Mouse (Mus musculus) kidney, adult 2 months (tissue): Measurements from ENCODE around the gene Drc7. TPM values are rescaled to one million over a fixed set of nuclear protein-coding genes. Genes with fewer than 3 reads are reported as not detected.
"Not testable (repeated sequence)": the region's sequence is repeated elsewhere in the genome, so short reads cannot be mapped to it uniquely, and the experiment has no call there.

ENCODE experiments used
- DNase-seq: peaks from one replicate; pipeline ENCODE4 v3.0.0; 2021
- H3K27ac ChIP-seq: fragments of 200-500 bp; 2 replicates; pipeline ENCODE4 v1.5.1; 2012; ENCODE audit warnings: low read depth, low read length, control low read depth, inconsistent platforms; ENCODE audit not compliant: insufficient read depth
- H3K27me3 ChIP-seq: fragments of 200-500 bp; replicated peaks from 2 replicates; pipeline ENCODE4 v1.6.1; 2012; ENCODE audit warnings: mild to moderate bottlenecking, moderate library complexity, low read length, inconsistent platforms; ENCODE audit not compliant: control insufficient read depth, insufficient read depth
- H3K36me3 ChIP-seq: fragments of 200-500 bp; 2 replicates; pipeline ENCODE4 v1.6.1; 2012; ENCODE audit warnings: mild to moderate bottlenecking, moderate library complexity, low read length, inconsistent platforms; ENCODE audit not compliant: control insufficient read depth, insufficient read depth
- H3K4me1 ChIP-seq: fragments of 200-500 bp; 2 replicates; pipeline ENCODE4 v1.6.1; 2011; ENCODE audit warnings: low read length; ENCODE audit not compliant: control insufficient read depth, insufficient read depth
- H3K4me3 ChIP-seq: fragments of 200-500 bp; 2 replicates; pipeline ENCODE4 v1.5.1; 2011; ENCODE audit warnings: mild to moderate bottlenecking, low read depth, low read length, control low read depth; ENCODE audit not compliant: insufficient read depth
- CTCF ChIP-seq: fragments of 200-500 bp; conservative IDR thresholded peaks from 2 replicates; pipeline ENCODE4 v1.5.1; 2011; ENCODE audit warnings: low read depth, mild to moderate bottlenecking, control low read depth, low read length, moderate library complexity, mixed read lengths; ENCODE audit not compliant: insufficient read depth, insufficient read length
- POLR2A ChIP-seq: fragments of 200-500 bp; IDR thresholded peaks from one replicate; pipeline ENCODE4 v1.6.1; 2011; ENCODE audit warnings: low read depth, low read length, control low read depth
- WGBS: fragments of 180-500 bp; shearing (Covaris S2); methylation state at CpG from one replicate; pipeline ENCODE4 v1.1.7; 2018; 5-methylcytosine and 5-hydroxymethylcytosine counted together
- polyA plus RNA-seq: library from polyadenylated mRNA; depleted of rRNA; stranded (reverse); fragments of >200 nt; gene quantifications from 2 replicates; pipeline ENCODE4 v1.2.3, GENCODE M21; 2012

Drc7 gene
- polyA plus RNA-seq, 1 experiment = 0.05 TPM

GRCm38 (mm10) chr8:95020821-95021220, 34.1 kb upstream of the Drc7 start:
- no peaks in the 10 kb centered on the region for H3K4me1 ChIP-seq
- WGBS = 65% methylated on average over 10 of the region's 10 CpGs
- no peaks in the 10 kb centered on the region for H3K36me3 ChIP-seq
- H3K4me3 ChIP-seq = peak overlapping the region; percentile 43; the same call in 1 of the 2 replicates
- no peak for DNase-seq
- H3K27me3 ChIP-seq = no peaks in the 10 kb centered on the region
- peak overlapping the region; percentile 32; the same call in 1 of the 2 replicates for H3K27ac ChIP-seq
- no peak for TF ChIP-seq POLR2A
- no peak for TF ChIP-seq CTCF

- WGBS = 29% methylated on average over 8 of the region's 8 CpGs
- Histone ChIP-seq H3K27me3 (no peaks in the 10 kb centered on the region), H3K27ac (no peak overlapping the region), H3K4me1 (no peaks in the 10 kb centered on the region), H3K36me3 (no peaks in the 10 kb centered on the region), H3K4me3 (no peak overlapping the region)
- no peak for DNase-seq
- no peak for TF ChIP-seq CTCF
- no peak for TF ChIP-seq POLR2A
Measured at GRCm38 (mm10) chr8:95023201-95023600, 31.7 kb upstream of the Drc7 start.

GRCm38 (mm10) chr8:95024387-95024786, 30.5 kb upstream of the Drc7 start:
- Histone ChIP-seq H3K4me1 (no peaks in the 10 kb centered on the region), H3K27ac (no peak overlapping the region), H3K36me3 (no peaks in the 10 kb centered on the region), H3K27me3 (no peaks in the 10 kb centered on the region), H3K4me3 (no peak overlapping the region)
- no peak for TF ChIP-seq POLR2A
- TF ChIP-seq CTCF = no peak
- WGBS = 54% methylated on average over 4 of the region's 4 CpGs
- DNase-seq = no peak

- Histone ChIP-seq H3K36me3 (no peaks in the 10 kb centered on the region), H3K4me1 (no peaks in the 10 kb centered on the region), H3K4me3 (no peak overlapping the region), H3K27me3 (no peaks in the 10 kb centered on the region), H3K27ac (no peak overlapping the region)
- TF ChIP-seq POLR2A = no peak
- TF ChIP-seq CTCF = peak; percentile 51
- DNase-seq = peak; percentile 34
- WGBS = 82% methylated on average over 2 of the region's 2 CpGs
Measured at GRCm38 (mm10) chr8:95025421-95025820, 29.5 kb upstream of the Drc7 start.

- not testable (repeated sequence) for H3K27ac ChIP-seq, DNase-seq, H3K36me3 ChIP-seq, H3K27me3 ChIP-seq, H3K4me3 ChIP-seq, H3K4me1 ChIP-seq
- 61% methylated on average over 7 of the region's 7 CpGs for WGBS
Measured at GRCm38 (mm10) chr8:95028391-95028790, 26.5 kb upstream of the Drc7 start.

GRCm38 (mm10) chr8:95037106-95037925, 17.6 kb upstream of the Drc7 start:
- Histone ChIP-seq H3K4me1 (peaks cover 4% of the 10 kb centered on the region; the same call in 1 of the 2 replicates), H3K4me3 (no peak overlapping the region), H3K27ac (no peak overlapping the region), H3K36me3 (no peaks in the 10 kb centered on the region), H3K27me3 (no peaks in the 10 kb centered on the region)
- 51% methylated on average over 7 of the region's 7 CpGs for WGBS
- TF ChIP-seq POLR2A (no peak), CTCF (no peak)
- peak; percentile 43 for DNase-seq

GRCm38 (mm10) chr8:95041883-95042784, 12.8 kb upstream of the Drc7 start:
- no peaks in the 10 kb centered on the region for H3K36me3 ChIP-seq
- DNase-seq = peak; percentile 56
- no peaks in the 10 kb centered on the region for H3K27me3 ChIP-seq
- H3K4me1 ChIP-seq = peaks cover 8% of the 10 kb centered on the region; the same call in 1 of the 2 replicates
- no peak overlapping the region for H3K4me3 ChIP-seq
- no peak for TF ChIP-seq CTCF
- TF ChIP-seq POLR2A = no peak
- WGBS = 45% methylated on average over 6 of the region's 6 CpGs
- H3K27ac ChIP-seq = peak overlapping the region; percentile 62; the same call in 1 of the 2 replicates
